Mouse (Mus musculus) spleen, embryonic (tissue): ENCODE data around the gene Sox6.
"Not testable (repeated sequence)": the region's sequence is repeated elsewhere in the genome, so short reads cannot be mapped to it uniquely, and the experiment has no call there.

ENCODE experiments used
- CTCF ChIA-PET: fragments of 350-600 bp; sonication (Branson Sonifier 250); formaldehyde crosslinking; loops from one replicate; lab custom pipeline; 2022; lab: Charles Lee

Gene Sox6

DNA sequence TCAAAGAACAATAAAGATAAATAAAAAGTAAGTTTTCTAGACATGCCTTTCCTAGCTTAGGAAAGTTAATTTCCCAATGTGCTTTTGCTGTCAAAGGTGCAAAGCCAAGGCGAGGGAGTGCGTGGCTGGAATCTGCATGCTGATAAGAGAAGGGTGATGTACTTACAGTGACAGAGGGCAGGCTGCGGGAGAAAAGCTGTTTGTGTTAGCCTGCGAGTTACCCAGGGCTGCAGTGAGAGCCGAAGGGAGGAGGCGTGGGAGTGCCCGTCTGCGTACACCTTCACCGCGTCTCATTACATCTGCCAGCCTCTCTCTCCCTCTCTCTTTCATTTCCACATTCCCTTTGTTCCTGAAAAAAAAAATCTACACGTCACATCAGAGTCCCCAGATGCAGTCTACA lies at the start of gene Sox6:
Sox6 (minus strand) TSS at position 286 of the 400 bp plus-strand sequence.
- CTCF ChIA-PET: no interaction called here

DNA sequence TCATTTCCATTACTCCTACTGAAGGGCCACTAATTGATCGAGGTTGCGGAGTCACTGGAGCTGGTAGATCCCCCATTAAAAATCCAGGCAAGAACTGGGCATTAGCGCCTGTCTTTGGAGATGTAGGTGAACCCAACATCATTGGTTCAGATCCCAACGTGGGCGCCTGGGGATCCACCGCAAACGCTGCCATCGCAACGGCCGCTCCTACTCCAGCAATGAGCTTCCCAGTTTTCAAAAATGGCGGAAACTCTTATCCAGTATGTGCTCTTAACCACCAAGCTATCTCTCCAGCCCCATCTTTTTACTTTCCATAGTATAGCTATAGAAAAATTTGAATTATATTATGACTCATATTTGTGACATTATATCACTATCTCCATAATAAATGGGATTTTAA lies 45.8 kb upstream of the Sox6 start, which contains the start of gene Gm4353:
Gm4353 (minus strand) TSS at position 270 of the 400 bp plus-strand sequence.
- CTCF ChIA-PET: not testable (repeated sequence)

DNA sequence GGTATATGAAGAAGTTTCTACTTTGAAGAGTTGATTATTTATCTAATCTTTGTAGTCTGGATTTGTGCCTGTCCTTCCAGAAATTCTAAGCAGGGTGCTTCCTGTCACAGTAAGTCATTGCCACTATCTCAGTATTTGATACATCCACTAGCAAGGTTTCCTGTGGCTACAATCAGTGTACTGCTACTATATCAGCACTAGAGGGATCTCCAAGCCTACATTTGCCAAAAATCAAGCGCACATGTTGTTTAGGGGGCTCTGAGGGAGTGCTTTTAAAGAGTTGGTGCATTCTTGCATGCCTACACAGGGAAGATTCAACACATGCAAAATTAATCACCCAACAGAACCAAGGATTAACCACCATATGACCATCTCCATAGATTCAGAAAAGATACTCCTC lies 22.1 kb upstream of the Sox6 start:
- CTCF ChIA-PET: no interaction called here

GRCm38 (mm10) chr7:116040470-116041019 lies 1.9 kb upstream of the Sox6 start:
- CTCF ChIA-PET: interaction anchor here (0.5 to 0.7 kb wide), 3 partner anchors 306 to 423 kb away, joined by 3 to 4 read pairs (median 3); no protein-coding TSS in a partner anchor

DNA sequence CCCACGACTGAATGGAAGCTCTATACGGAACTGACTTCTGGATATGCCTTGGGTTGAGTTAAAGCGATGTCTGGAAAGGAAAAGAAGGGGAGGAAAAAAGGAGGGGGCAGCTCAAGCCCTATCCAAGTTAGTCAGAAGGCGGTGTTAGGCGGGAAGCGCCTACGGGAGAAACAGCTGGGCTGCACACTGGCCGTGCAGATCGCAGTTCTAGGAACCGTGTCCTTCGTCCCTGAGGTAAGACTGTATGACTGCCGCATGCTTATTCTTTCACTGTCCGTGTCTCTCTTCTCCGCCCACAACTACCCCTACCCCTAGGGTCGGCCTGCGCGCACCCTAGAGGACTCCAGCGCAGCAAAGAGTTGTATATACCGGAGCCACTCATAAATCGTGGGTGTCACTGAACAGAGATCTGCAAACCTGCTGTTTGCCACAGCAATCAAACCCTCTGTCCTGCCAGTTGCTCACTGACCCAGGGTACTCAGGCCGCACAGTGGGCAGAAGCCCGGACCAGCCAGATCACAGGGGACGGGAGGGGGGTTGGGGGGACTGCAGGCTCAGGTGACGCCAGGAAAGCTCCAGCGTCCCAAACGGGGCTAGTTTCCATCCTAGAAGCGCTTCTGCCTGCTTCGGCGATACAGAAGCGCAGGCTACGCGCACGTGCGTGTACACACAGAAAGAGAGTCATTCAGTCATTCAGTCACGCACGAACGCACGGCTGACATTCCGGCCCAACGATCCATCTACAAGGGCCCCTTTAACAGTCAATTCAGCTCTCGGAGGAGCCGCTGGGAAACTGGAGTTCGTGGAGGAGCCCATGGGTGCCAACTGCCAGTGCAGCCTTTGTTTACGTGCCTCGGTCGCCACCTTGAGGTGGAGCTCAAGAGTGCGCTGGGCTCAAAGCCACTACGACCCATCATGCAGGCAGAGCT lies 1.2 kb upstream of the Sox6 start:
- CTCF ChIA-PET: interaction anchor here (0.5 to 0.7 kb wide), 3 partner anchors 306 to 422 kb away, joined by 3 to 4 read pairs (median 3); no protein-coding TSS in a partner anchor

GRCm38 (mm10) chr7:116039196-116039537 lies 571 bp upstream of the Sox6 start, which contains the start of gene 1110004F10Rik:
Gene 1110004F10Rik, plus strand, starts transcription at chr7:116039397.
- CTCF ChIA-PET: no interaction called here

DNA sequence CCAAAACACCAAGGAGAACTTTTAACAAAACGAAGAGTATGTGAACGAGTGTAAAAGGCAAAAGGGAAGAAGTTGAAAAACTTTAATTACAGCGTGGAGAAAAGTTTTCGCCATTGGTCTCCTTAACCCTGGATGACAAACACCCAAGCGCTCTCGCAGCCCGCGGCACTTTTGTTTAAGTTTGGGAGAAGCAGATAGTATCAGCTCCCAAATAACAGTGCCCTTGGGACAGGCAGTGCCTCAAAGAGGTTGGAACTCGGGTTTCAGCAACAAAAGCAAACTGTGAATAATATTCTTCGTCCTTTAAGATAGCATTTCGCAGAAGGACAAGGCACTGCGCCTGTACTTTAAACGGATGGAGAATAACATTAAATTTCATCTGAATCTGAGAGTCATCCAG lies 572 bp downstream of the Sox6 start:
- CTCF ChIA-PET: no interaction called here

DNA sequence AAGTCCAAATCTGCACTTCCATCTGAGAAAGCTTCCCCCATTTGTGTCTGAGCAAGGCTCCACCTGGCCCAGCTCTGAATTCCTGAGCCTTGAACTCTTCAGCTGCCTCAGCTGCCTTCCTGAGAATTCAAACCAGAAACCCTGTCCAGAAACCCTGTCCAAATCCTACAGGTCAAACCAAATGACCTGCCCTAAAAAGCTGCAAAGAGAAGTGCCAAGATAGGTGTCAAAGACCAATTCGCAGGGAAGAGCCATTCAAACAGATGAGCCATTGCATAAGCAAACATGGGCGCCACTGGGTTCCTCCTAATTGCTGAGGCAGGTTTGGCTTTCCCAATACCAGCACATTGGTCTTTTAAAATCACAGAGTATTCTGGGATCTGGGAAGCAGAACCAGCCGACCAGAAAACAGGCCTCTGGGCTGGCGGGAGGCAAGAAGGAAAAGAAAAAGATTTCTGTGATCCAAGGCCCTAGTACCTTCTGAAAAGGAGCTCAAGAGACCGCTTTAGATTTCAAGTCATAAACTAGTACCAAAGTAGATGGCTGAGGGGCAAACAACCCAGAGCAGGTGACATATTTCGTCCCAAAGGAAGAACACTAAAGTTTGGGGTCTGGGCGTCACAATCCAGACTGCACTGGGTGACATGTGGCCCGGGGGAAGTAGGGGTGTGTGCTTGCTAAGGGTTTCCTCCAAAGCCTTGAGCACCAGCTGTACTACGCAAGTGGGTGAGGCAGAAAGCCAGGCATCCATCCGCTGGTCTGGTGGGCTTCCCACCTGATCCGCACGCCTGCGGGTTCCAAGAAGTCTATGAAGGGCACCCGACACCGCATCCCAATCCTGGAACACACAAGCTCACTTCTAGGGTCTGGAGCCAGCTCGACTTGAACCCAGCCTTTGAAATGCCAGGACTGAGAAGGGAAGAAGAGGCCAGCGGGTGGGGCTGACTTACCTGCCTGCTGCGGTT lies 1.7 kb downstream of the Sox6 start:
- CTCF ChIA-PET: no interaction called here

DNA sequence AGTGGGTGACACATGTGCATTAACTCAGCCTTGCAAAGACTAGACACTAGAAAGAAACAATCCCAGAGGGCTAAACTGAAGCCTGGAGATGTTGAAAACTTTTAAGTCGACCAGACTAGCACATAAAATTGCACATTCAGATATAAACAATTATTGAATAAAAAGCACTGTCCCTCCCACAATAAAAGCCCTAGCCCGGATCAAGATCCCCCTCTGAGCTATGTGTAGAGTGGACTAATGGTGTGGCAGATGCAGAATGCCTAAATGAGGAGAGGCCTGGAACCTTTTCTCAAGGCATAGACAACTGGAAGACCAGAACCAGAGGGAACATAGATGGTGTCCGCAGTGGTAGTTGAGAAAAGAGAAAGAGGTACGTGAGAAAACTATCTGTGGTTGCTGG lies 3.1 kb downstream of the Sox6 start:
- CTCF ChIA-PET: no interaction called here

DNA sequence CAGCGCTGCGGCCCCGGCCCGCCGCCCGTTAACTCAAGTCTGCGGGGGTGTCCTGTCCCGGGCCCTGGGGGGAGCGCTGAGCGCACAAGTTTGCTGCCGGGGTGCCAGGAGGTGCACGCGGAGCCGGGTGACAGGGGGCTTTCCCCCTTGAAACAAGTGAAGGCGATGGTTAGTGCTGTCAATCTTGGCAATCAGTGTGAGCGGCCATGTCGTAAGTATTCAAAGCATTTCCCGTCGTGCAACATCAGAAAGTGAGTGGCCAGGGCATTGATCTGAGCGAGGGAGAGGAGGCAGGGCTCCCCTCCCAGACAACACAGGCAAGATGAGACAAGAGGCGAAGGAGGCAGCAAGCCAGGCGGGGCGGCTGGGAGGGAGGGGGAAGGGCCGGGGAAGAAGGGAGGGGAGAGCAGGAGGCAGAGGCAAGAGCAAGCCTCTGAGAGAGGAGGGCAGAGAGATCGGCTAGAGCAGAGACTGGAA lies 4.3 kb downstream of the Sox6 start:
- CTCF ChIA-PET: no interaction called here

DNA sequence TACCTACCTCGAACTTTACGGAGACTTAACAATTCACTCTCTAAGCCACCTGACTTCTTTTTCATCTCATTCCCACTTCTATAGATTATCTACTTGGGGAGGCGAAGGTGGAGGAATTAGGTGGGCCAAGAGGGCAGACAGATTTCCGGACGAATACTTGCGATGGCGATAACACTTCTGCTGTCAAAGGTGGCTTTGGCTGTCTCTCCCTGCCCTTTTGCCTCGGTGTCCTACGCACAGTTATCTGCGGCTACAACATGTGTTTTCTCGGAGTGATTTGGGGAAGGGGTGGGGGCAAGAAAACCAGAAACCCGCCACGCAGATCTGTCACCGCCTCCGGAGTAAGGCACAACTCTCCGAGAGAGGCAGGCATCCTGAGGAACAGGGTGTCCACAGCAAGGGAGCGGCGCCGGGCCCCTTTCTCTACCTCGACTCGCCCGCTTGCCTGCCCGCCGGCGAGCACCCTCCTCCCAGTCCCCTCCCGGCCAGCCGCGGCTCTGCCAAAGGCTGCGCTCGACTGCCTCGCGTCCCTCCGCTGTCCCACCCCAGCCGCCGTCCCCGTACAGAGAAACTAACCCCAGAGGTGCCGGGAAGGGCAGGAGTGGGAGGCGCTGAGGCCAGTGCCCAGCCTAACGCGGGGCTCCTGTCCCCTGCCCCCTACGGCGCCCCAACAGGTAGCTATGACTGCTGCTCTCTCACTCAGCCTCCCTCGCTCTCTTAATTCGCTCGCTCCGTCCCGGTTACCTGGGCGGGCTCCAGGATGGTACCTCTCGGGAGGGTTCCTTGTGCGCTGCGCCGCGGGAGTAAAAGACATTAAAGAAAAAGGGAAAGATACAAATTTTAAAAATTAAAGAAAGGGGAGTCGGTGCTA lies 5.0 kb downstream of the Sox6 start:
- CTCF ChIA-PET: interaction anchor here (0.7 kb wide), 1 partner anchor 191 kb away, joined by 3 read pairs; no protein-coding TSS in a partner anchor

DNA sequence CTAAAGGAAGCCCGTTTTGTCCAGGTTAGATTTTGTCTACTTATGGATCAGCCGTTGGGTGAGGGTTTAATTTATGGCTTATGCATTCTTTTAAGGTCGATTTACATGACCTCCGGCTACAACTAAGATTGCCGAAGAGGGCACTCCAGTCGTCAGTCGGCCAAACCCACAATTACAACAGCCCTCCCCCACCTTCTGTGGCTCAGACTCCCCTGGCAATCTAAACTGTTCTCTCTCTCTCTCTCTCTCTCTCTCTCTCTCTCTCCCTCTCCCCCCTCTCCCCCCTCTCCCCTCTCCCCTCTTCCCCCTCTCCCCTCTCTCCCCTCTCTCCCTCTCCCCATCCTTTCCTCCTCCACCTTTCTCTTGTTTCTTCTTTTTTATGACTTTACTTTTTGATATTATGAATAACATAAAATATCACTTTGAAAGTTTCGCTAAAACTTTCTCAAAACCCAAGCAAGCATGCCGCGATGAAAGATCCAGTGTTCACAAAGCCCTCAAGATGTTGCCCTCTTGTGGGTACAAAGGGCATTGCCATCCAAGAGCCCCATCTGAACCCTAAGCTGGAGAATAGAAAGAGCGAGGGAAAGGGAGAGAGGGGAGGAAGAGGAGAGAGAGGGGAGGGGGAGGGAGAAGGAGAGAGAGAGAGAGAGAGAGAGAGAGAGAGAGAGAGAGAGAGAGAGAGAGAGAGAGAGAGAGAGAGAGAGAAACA lies 5.8 kb downstream of the Sox6 start:
- CTCF ChIA-PET: interaction anchor here (0.7 kb wide), 1 partner anchor 191 kb away, joined by 3 read pairs; no protein-coding TSS in a partner anchor

- CTCF ChIA-PET: no interaction called here
These were observed 6.6 kb downstream of the Sox6 start for GRCm38 (mm10) chr7:116031718-116032595.

DNA sequence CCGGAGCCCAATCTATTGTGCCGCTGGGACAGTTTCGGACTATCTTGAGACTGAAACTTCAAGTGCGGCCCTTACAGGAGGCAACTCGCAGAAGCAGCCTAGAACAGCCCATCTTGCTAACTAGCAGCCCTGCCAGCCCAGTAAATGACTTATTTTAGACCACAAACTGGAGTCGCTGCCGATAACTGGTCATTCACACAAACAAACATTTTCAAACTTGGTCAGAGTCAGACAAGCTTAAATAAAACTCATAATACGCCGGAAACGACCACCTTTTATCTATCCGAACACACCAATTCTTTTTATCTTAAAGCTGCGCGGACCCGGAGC lies 7.2 kb downstream of the Sox6 start:
- CTCF ChIA-PET: no interaction called here

GRCm38 (mm10) chr7:116030597-116031387 lies 7.8 kb downstream of the Sox6 start:
- CTCF ChIA-PET: no interaction called here

GRCm38 (mm10) chr7:116029991-116030390 lies 8.6 kb downstream of the Sox6 start:
- CTCF ChIA-PET: no interaction called here

DNA sequence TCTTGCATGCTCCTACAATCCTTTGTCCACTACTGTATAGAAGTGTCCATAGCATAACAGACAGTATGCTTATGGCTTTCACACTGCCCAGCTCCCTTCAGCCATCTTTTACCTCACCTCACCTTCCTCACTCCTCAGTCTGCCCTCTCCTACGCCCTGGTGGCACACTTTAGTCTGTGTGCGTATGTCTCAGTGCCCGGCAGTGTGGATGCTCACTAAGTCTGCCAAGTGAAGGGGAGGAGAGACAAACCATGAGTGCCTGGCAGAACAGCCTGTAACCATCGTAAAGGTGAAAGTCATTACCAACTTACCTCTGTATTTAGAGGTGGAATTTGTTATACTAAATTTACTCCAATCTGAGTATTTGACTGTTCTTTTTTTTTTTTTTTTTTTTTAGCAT lies 35.9 kb downstream of the Sox6 start:
- CTCF ChIA-PET: no interaction called here
